Mouse (Mus musculus) hindbrain, embryonic 12.5 days (tissue): Measurements from ENCODE around the gene Pcsk6. TPM values are rescaled to one million over a fixed set of nuclear protein-coding genes. Genes with fewer than 3 reads are reported as not detected.
A peak's percentile ranks its signal among the peaks of the same experiment; 100 is the strongest.

ENCODE experiments used
- ATAC-seq: fragments of 200-750 bp; cut with Nextera tagmentation; 2 replicates; pipeline ENCODE4 v1.8.0; 2017; ENCODE audit warnings: moderate TSS enrichment; ENCODE audit not compliant: low FRiP score
- H3K27ac ChIP-seq: fragments of 300-500 bp; sonication (generic); 2 replicates; pipeline ENCODE4 v1.5.1; 2016; ENCODE audit warnings: mild to moderate bottlenecking
- H3K27me3 ChIP-seq: fragments of 300-500 bp; sonication (generic); 2 replicates; pipeline ENCODE4 v1.6.1; 2016; ENCODE audit warnings: mild to moderate bottlenecking
- H3K36me3 ChIP-seq: fragments of 300-500 bp; sonication (generic); 2 replicates; pipeline ENCODE4 v1.6.1; 2016; ENCODE audit warnings: mild to moderate bottlenecking
- H3K4me1 ChIP-seq: fragments of 300-500 bp; sonication (generic); 2 replicates; pipeline ENCODE4 v1.6.1; 2016
- H3K4me2 ChIP-seq: fragments of 300-500 bp; sonication (generic); replicated peaks from 2 replicates; pipeline ENCODE4 v1.6.1; 2016; ENCODE audit warnings: mild to moderate bottlenecking
- H3K4me3 ChIP-seq: fragments of 300-500 bp; sonication (generic); 2 replicates; pipeline ENCODE4 v1.5.1; 2016; ENCODE audit warnings: mild to moderate bottlenecking
- H3K9ac ChIP-seq: fragments of 300-500 bp; sonication (generic); 2 replicates; pipeline ENCODE4 v1.6.1; 2016; ENCODE audit warnings: mild to moderate bottlenecking, moderate library complexity
- H3K9me3 ChIP-seq: fragments of 300-500 bp; sonication (generic); replicated peaks from 2 replicates; pipeline ENCODE4 v1.6.1; 2016; ENCODE audit warnings: mild to moderate bottlenecking
- WGBS: fragments of 180-500 bp; shearing (Covaris S2); methylation state at CpG from one replicate; pipeline ENCODE4 v1.1.7; 2016; 5-methylcytosine and 5-hydroxymethylcytosine counted together
- polyA plus RNA-seq: library from polyadenylated mRNA; unstranded; fragments of >200 nt; fragmentation: Nextera tagmentation; extraction: Ambion mirVana; gene quantifications from 2 replicates; pipeline ENCODE4 v1.2.1, GENCODE M21; 2016

The Pcsk6 gene
- polyA plus RNA-seq, 1 experiment from 2014 or later = 1.4 TPM

DNA sequence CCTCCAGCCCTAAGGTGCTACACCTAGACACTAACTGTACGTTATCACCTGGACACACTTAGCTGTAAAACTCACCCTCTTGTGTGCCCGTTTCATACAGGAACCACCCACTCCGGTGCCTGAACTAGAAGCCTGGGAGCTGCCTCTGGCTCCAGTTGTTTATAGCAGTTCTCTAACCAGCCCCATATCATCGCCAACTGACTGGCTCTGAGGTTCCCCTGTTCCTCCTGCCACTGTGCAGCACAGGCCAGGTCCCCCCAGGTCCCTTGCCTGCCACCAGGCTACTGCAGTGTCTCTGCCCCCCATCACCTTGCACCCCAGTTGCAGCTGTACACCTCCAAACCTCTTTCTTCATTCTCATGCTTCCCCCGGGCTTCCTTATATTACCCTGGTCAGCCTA is 8.7 kb downstream of the Pcsk6 start:
- no peaks in the 10 kb centered on the region for H3K9me3 ChIP-seq
- ATAC-seq = no peak

DNA sequence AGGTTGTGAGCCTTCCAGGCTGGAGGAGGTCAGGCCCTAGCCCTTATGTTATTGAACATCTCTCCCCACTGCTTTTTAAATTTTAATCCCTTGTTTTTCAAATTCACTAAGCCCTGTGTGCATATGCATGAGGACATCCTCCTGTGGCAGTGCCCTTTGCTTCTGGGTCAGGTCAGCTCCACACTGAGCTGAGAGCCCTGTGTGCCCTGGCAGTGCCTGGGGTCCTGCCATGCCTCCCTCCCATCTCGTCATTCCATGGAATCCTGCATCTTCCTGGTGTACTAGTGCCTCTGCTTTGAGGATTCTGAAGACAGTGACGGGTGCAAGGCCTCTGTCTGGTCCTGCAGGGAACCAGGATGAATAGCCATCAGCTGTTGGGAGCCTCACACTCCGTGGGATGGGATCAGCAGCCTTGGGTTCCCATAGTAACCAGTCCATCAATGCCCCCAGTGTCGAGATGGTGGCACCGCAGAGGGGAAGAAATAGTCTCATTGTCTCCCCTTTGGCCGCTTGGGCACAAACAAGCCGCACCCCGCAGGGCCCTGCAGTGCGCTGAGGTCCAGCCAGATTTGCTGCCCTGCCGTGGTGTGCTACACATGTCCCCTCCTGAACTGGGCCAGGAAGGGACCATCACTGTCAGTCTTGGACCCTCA is 9.5 kb downstream of the Pcsk6 start:
- ATAC-seq = peak; percentile 88
- no peaks in the 10 kb centered on the region for H3K36me3 ChIP-seq
- 9% methylated on average over 10 of the region's 10 CpGs for WGBS
- H3K4me3 ChIP-seq = no peak overlapping the region
- H3K4me2 ChIP-seq = no peak overlapping the region
- peaks cover 21% of the 10 kb centered on the region for H3K4me1 ChIP-seq
- peaks cover 4% of the 10 kb centered on the region; the same call in 1 of the 2 replicates for H3K27me3 ChIP-seq
- no peaks in the 10 kb centered on the region for H3K9me3 ChIP-seq
- H3K9ac ChIP-seq = no peak overlapping the region
- H3K27ac ChIP-seq = no peak overlapping the region

More for the DNA sequence above, 8.7 kb downstream of the Pcsk6 start:
- no peaks in the 10 kb centered on the region for H3K36me3 ChIP-seq
- no peak overlapping the region for H3K4me3 ChIP-seq
- no peak overlapping the region for H3K9ac ChIP-seq
- H3K27ac ChIP-seq = no peak overlapping the region
- H3K4me1 ChIP-seq = peaks cover 21% of the 10 kb centered on the region
- 88% methylated on average over 5 of the region's 5 CpGs for WGBS
- peaks cover 7% of the 10 kb centered on the region for H3K27me3 ChIP-seq
- no peak overlapping the region for H3K4me2 ChIP-seq

DNA sequence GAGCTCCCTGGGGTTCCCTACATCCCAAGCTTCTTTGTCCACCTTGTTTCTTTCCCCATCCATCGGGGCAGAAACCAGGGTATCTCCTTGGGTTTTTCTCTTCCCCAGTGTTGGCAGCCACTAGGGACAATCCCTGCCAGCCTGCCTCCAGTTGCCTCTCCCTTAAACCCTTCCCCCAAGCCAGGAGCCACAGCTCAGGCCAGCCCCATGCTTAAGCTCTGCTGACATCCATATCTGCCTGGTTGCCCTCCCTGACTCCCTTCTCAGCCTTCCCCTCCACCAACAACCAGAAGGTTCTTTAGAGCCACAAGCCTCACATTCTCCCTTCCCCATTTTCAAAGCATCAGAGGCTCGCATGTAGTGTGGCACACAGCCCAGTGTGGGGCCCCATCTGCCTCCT is 10.3 kb downstream of the Pcsk6 start:
- H3K4me1 ChIP-seq = peaks cover 21% of the 10 kb centered on the region
- H3K9ac ChIP-seq = no peak overlapping the region
- no peak overlapping the region for H3K4me2 ChIP-seq
- H3K27ac ChIP-seq = no peak overlapping the region
- no peaks in the 10 kb centered on the region; the same call in 1 of the 2 replicates for H3K27me3 ChIP-seq
- 82% methylated on average over 2 of the region's 2 CpGs for WGBS
- 0 out of 2 replicates have a peak, but pooled peaks have one; percentile 14 for ATAC-seq
- H3K36me3 ChIP-seq = no peaks in the 10 kb centered on the region
- H3K9me3 ChIP-seq = no peaks in the 10 kb centered on the region
- H3K4me3 ChIP-seq = no peak overlapping the region

DNA sequence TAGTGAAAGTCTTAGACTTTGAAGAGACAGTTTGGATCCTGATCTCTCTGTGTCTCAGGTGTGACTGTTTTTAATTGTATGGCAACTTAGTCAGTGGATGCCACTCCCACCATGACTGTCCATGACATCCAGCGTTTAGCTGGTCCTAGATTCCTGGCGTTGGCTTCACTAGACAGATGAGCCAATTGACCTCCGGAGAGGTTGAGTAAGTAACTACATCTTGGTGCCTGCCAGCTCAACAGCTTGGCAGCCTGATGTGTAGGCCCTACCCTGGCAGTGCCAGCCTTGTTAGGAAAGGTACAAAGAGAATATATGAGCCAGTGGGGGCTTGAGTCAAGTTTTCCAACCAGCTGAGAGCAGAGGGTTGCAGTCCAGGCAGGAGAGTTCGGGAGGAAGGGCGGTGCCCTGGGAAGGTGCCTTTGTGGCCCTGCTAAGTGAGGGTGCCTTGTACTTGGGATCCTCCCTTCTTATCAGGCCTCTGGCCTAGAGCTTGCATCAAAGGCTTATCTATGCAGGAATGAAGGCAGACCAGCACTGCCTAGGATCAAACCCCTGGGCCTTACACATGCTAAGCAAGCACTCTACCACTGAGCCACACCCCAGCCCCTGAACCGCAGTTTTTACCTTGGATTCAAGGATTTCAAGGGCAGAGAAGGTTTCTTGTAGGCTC is 11.8 kb downstream of the Pcsk6 start:
- Histone ChIP-seq H3K9ac (no peak overlapping the region), H3K36me3 (no peaks in the 10 kb centered on the region), H3K27me3 (no peaks in the 10 kb centered on the region; the same call in 1 of the 2 replicates), H3K4me2 (no peak overlapping the region), H3K9me3 (no peaks in the 10 kb centered on the region), H3K27ac (no peak overlapping the region), H3K4me3 (no peak overlapping the region), H3K4me1 (peaks cover 21% of the 10 kb centered on the region)
- WGBS = 91% methylated on average over 6 of the region's 6 CpGs
- ATAC-seq = no peak

DNA sequence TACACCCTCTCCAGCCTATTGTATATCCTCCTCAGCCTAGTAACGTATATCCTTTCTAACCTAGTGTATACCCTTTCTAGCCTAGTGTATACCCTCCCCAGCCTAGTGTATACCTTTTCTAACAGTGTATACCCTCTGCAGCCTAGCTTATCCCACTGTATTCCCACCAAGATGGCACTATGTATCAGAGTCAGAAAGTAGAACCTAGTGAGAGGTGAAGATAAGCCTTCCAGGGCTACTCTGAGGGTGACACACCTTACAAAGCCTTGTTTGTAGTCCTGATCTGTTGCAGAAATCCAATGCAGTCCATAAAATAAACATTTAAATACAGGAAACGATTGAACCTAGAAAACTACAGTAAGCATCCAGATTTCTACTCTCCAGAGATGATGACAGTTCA is 12.4 kb downstream of the Pcsk6 start:
- no peaks in the 10 kb centered on the region for H3K9me3 ChIP-seq
- no peak overlapping the region for H3K4me2 ChIP-seq
- H3K36me3 ChIP-seq = no peaks in the 10 kb centered on the region
- WGBS = 79% methylated on average over 2 of the region's 2 CpGs
- no peaks in the 10 kb centered on the region; the same call in 1 of the 2 replicates for H3K27me3 ChIP-seq
- H3K9ac ChIP-seq = no peak overlapping the region
- H3K4me1 ChIP-seq = peaks cover 21% of the 10 kb centered on the region
- H3K4me3 ChIP-seq = no peak overlapping the region
- ATAC-seq = no peak
- no peak overlapping the region for H3K27ac ChIP-seq

DNA sequence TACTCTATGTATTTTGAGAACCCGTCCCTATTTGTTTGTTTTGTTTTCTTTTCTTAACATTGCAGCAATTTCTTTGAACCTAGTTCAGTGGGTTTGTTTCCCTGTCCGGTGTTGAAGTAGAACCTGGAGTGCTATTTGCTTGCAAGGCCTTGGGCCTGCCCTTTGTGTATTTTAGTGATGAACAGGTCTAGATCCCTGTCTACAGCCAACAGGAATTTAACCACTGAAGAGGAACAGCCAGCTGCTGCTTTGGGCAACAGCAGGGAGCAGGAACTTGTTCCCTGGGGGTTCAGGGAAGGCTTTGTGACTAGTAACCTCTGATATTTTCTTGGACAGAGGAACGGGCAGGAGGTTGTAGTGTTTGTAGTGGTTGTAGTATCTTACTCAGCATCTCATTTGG is 15.1 kb downstream of the Pcsk6 start:
- no peaks in the 10 kb centered on the region for H3K36me3 ChIP-seq
- no peak overlapping the region for H3K9ac ChIP-seq
- no peaks in the 10 kb centered on the region; the same call in 1 of the 2 replicates for H3K27me3 ChIP-seq
- no peak overlapping the region for H3K27ac ChIP-seq
- no peak overlapping the region for H3K4me3 ChIP-seq
- peaks cover 14% of the 10 kb centered on the region for H3K4me1 ChIP-seq
- H3K9me3 ChIP-seq = no peaks in the 10 kb centered on the region
- H3K4me2 ChIP-seq = no peak overlapping the region
- WGBS = 74% methylated on average over 3 of the region's 3 CpGs
- ATAC-seq = no peak

DNA sequence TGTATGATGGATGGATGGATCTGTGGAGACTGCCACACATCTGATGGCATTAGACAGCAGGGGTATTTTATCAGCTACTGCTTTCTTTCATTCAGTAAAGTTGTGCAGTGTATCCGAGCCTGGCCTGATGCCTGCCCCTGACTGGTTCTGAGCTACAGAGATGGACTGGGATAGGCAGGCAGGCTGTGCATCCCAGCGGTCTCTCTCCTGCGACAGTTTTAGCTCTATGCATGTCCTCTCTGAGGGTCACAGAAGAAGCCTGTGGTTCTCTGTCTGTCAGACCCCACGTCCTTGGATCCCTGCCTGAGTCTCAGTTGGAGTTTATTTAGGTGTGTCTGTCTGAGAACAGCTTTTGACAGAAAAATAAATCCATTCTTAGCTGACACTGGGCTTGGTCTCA is 16.7 kb downstream of the Pcsk6 start:
- Histone ChIP-seq H3K9ac (no peak overlapping the region), H3K9me3 (no peaks in the 10 kb centered on the region), H3K27me3 (no peaks in the 10 kb centered on the region; the same call in 1 of the 2 replicates), H3K4me1 (peaks cover 9% of the 10 kb centered on the region; the same call in 1 of the 2 replicates), H3K36me3 (no peaks in the 10 kb centered on the region), H3K4me2 (no peak overlapping the region), H3K4me3 (no peak overlapping the region), H3K27ac (no peak overlapping the region)
- 66% methylated on average over 4 of the region's 4 CpGs for WGBS
- no peak for ATAC-seq

DNA sequence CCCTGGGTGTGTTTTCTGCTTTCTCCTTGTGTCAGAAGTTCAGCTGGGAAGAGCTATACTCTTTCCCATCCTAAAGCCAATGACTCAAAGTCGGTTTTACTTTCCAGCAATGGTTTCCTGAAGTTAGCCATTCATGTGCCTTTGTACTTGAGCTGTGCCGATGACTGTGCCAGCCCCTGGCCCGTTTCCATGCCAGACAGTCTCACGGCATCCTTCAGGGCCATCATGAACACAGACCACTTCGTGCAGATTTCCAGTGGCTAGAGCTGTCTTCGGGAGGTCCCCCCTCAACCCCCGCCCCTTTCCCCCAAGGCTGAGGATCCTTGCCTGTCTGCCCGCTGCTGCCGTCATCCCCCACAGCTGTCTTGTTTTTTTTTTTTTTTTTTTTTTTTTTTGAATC is 17.8 kb downstream of the Pcsk6 start:
- ATAC-seq = no peak
- WGBS = 74% methylated on average over 9 of the region's 9 CpGs
- no peaks in the 10 kb centered on the region for H3K9me3 ChIP-seq
- no peak overlapping the region for H3K27ac ChIP-seq
- no peak overlapping the region for H3K9ac ChIP-seq
- peaks cover 9% of the 10 kb centered on the region; the same call in 1 of the 2 replicates for H3K4me1 ChIP-seq
- H3K4me2 ChIP-seq = no peak overlapping the region
- no peaks in the 10 kb centered on the region for H3K27me3 ChIP-seq
- no peaks in the 10 kb centered on the region for H3K36me3 ChIP-seq
- no peak overlapping the region for H3K4me3 ChIP-seq

DNA sequence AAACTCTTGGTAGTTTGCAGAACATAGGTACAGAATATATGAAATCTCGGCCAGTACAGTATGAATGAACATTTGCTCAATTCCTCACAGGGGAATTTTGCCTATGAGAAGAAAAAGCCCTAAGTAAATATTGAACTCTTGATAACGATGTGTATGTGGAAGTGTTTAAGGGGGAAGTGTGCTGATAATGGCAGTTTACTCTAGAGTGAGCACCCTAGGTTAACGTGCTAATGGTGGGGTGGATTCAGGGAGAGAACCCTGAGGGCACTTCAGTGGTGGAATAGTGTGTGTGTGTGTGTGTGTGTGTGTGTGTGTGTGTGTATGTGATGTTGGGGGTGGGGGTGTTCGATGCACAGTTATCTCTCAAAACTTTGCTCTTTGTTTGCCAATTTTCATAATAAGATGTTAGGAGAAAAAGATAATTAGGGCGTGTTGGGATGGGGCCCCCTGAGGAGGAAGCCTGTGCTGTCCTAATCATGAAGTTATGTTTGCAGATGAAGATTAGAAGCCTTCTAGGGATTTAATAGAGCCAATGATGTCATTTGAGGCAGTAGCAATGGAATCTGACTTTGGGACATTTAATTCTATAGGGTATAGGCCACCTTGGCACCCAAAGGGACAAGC is 19.2 kb downstream of the Pcsk6 start:
- Histone ChIP-seq H3K4me3 (no peak overlapping the region), H3K27ac (no peak overlapping the region), H3K4me2 (no peak overlapping the region), H3K36me3 (no peaks in the 10 kb centered on the region), H3K4me1 (peaks cover 14% of the 10 kb centered on the region), H3K9ac (no peak overlapping the region), H3K9me3 (no peaks in the 10 kb centered on the region), H3K27me3 (no peaks in the 10 kb centered on the region; the same call in 1 of the 2 replicates)
- WGBS = 94% methylated on average over 5 of the region's 5 CpGs
- no peak for ATAC-seq

DNA sequence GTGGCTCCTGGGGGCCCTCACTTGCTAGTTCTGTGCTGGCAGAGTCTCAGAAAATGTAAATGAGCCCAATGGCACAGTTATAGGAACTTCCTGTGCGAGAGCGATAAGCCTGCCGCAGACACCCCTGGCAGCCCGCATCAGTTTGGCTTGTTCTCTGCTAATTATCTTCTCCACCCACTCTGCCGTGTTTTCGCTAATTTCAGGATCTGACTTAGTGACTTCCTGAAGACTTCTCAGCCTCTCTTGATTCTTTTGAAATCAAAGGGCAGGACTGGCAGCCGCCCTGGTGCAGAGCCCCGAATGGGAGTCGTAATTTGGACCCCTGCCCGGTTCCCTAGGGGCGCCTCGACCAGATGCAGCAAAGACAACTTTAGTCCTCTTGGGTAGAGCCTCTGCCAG is 19.8 kb downstream of the Pcsk6 start:
- H3K4me2 ChIP-seq = no peak overlapping the region

DNA sequence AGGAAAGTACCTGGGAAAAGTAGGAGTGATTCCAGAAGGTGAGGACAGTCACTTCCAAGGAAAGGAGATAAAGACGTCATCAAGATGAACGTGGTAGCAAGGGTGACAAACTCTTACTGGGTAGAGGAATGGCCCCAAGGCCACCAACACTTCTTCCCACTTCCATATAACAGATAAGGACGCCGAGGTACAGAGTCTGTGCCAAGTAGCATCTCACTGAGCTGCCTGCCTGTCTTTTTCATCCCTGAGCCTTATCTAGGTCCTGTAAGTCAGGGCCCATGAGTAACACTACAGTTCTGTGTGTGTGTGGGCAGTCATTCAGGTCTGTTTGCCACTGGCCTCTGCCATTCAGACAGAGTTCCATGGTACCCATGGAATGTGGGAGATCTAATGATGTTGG is 23.4 kb downstream of the Pcsk6 start:
- Histone ChIP-seq H3K4me3 (no peak overlapping the region), H3K27ac (no peak overlapping the region), H3K4me1 (peaks cover 11% of the 10 kb centered on the region), H3K27me3 (no peaks in the 10 kb centered on the region; the same call in 1 of the 2 replicates), H3K4me2 (no peak overlapping the region), H3K36me3 (no peaks in the 10 kb centered on the region), H3K9ac (no peak overlapping the region), H3K9me3 (no peaks in the 10 kb centered on the region)
- no peak for ATAC-seq
- 84% methylated on average over 4 of the region's 4 CpGs for WGBS

More for the DNA sequence above, 19.8 kb downstream of the Pcsk6 start:
- no peak for ATAC-seq
- Histone ChIP-seq H3K4me3 (no peak overlapping the region), H3K27me3 (no peaks in the 10 kb centered on the region; the same call in 1 of the 2 replicates), H3K36me3 (no peaks in the 10 kb centered on the region), H3K9ac (no peak overlapping the region), H3K27ac (no peak overlapping the region), H3K9me3 (no peaks in the 10 kb centered on the region), H3K4me1 (peaks cover 14% of the 10 kb centered on the region)
- 58% methylated on average over 12 of the region's 12 CpGs for WGBS

DNA sequence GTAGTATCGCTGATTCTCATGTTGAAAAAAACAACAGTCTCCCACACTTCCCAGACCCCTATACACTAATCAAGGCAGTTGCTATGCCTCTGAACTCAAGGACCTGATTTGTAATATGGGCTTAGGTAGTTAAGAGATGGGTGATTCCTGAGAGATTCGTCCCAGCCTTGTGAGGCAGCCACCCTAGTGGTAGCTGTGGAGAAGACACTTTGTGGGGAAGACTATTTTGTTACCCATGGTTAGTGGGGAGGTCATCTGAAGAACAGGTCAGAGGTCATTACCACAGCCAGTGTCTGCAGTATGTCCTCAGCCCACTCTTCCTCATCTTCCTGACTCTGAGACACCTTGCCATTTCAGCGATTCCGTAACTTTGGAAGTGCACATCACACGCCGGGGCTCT is 24.3 kb downstream of the Pcsk6 start:
- Histone ChIP-seq H3K36me3 (no peaks in the 10 kb centered on the region), H3K4me1 (peaks cover 11% of the 10 kb centered on the region), H3K4me2 (no peak overlapping the region), H3K27me3 (no peaks in the 10 kb centered on the region; the same call in 1 of the 2 replicates), H3K27ac (no peak overlapping the region), H3K4me3 (no peak overlapping the region), H3K9me3 (no peaks in the 10 kb centered on the region), H3K9ac (no peak overlapping the region)
- 92% methylated on average over 6 of the region's 6 CpGs for WGBS
- ATAC-seq = no peak
